Comparison of ENCODE assay signal across 13 mouse cellular contexts in genomic region chr12:100067477-100067876, GRCm38 (mm10). TPM values are rescaled to one million over a fixed set of nuclear protein-coding genes. Genes with fewer than 3 reads are reported as not detected.
DNase-seq lines count a peak whose midpoint lies in the region; ATAC-seq and TF ChIP-seq lines count a peak whose summit lies in the region.
"Had no signal": no experiment of that assay in that cellular context is flagged by ENCODE, and none has a peak within 500 bp of the region (broad histone marks: within the 10 kb centered on the region; RNA-seq: fewer than 3 reads in every experiment).

No protein-coding gene starts in this region.

- no peak overlapping the region for H3K9ac ChIP-seq in intestine, embryonic 15.5 days
- H3K9ac ChIP-seq: hindbrain, embryonic 12.5 days; limb, embryonic 12.5 days had no signal

- no peak overlapping the region for H3K4me2 ChIP-seq in intestine, embryonic 15.5 days (replicated peaks)
- H3K4me2 ChIP-seq: hindbrain, embryonic 12.5 days; limb, embryonic 12.5 days had no signal

- H3K27me3 ChIP-seq in intestine, embryonic 15.5 days (replicated peaks): no peaks in the 10 kb centered on the region
- H3K27me3 ChIP-seq: hindbrain, embryonic 12.5 days; limb, embryonic 12.5 days had no signal

- no peaks in the 10 kb centered on the region for H3K36me3 ChIP-seq in intestine, embryonic 15.5 days
- H3K36me3 ChIP-seq: hindbrain, embryonic 12.5 days; limb, embryonic 12.5 days had no signal

- H3K4me1 ChIP-seq in intestine, embryonic 15.5 days (replicated peaks): no peaks in the 10 kb centered on the region
- H3K4me1 ChIP-seq: hindbrain, embryonic 12.5 days; limb, embryonic 12.5 days had no signal

- WGBS in intestine, embryonic 15.5 days: 64% methylated on average over 5 of the region's 5 CpGs

- no peak overlapping the region for H3K27ac ChIP-seq in gastrocnemius, adult 2 months
- no peak overlapping the region for H3K27ac ChIP-seq in intestine, embryonic 15.5 days
- H3K27ac ChIP-seq: hindbrain, embryonic 12.5 days; limb, embryonic 12.5 days; stomach, postnatal 0 days had no signal

- H3K4me3 ChIP-seq in gastrocnemius, adult 2 months: no peak overlapping the region
- H3K4me3 ChIP-seq in intestine, embryonic 15.5 days (replicated peaks): no peak overlapping the region
- H3K4me3 ChIP-seq: hindbrain, embryonic 12.5 days; limb, embryonic 12.5 days had no signal

- no peak for TF ChIP-seq CTCF in gastrocnemius, adult 2 months (IDR thresholded peaks at IDR 0.05)

- intact Hi-C loops in gastrocnemius, adult 2 months (cut with DNase I): no loop called here

- ATAC-seq in intestine, embryonic 15.5 days: peak; percentile 85

- DNase-seq in gastrocnemius, adult 2 months: peak; percentile 51
- DNase-seq in gastrocnemius, postnatal 4 days (ENCODE audit: low spot score in 2 of 2): no peak
- DNase-seq in A20 (ENCODE audit: low read depth, low spot score): peak; percentile 83
- DNase-seq in skeletal muscle tissue, adult 2 months (ENCODE audit: low read depth, low spot score): peak; percentile 47
- no peak for DNase-seq in layer of hippocampus, postnatal 14 days (ENCODE audit: low spot score in 2 of 2)
- DNase-seq in ovary, postnatal 10 days (ENCODE audit: low spot score): no peak
- no peak for DNase-seq in right cerebral cortex, postnatal 25 days
- DNase-seq: layer of hippocampus, adult 9-11 months; right cerebral cortex, postnatal 4 days had no signal

- H3K9me3 ChIP-seq in intestine, embryonic 15.5 days: no peaks in the 10 kb centered on the region
- H3K9me3 ChIP-seq: hindbrain, embryonic 12.5 days; limb, embryonic 12.5 days had no signal

RNA-seq across cellular contexts. Expression of gene Psmc1, which starts 42.5 kb away (rescaled TPM):
- 100 to 1,000 TPM; 128 to 151 TPM for total RNA-seq in gastrocnemius, adult 2 months (2021)
- total RNA-seq in gastrocnemius, postnatal 4 days (2021): 100 to 1,000 TPM; 173 to 205 TPM
- 228 and 235 TPM in 2 replicates for polyA plus RNA-seq in intestine, embryonic 15.5 days (2015; fragmentation: Nextera tagmentation; extraction: Ambion mirVana)
- total RNA-seq in layer of hippocampus, postnatal 14 days (2021): 100 to 1,000 TPM; 193 to 200 TPM

Comparison
In these comparisons a context has a peak if more than half of its experiments do, and no peak if none do; other contexts are left out.
1. DNase-seq: peak in gastrocnemius, adult 2 months (single experiment), A20 (single experiment) and skeletal muscle tissue, adult 2 months (single experiment); none in gastrocnemius, postnatal 4 days (0 of 2), layer of hippocampus, postnatal 14 days (0 of 2), ovary, postnatal 10 days (single experiment) and right cerebral cortex, postnatal 25 days (single experiment).